Mouse (Mus musculus) liver, embryonic 11.5 days (tissue): Measurements from ENCODE around the gene Ranbp10. TPM values are rescaled to one million over a fixed set of nuclear protein-coding genes. Genes with fewer than 3 reads are reported as not detected.
A peak's percentile ranks its signal among the peaks of the same experiment; 100 is the strongest.

Source experiments
- ATAC-seq: fragments of 200-750 bp; cut with Nextera tagmentation; replicated peaks from 2 replicates; pipeline ENCODE4 v1.8.0; 2017; ENCODE audit warnings: moderate number of reproducible peaks, mild to moderate bottlenecking, moderate TSS enrichment, moderate library complexity; ENCODE audit not compliant: low FRiP score
- DNase-seq: peaks from one replicate; pipeline ENCODE4 v3.0.0-alpha.2; 2017; ENCODE audit warnings: low spot score
- H3K27ac ChIP-seq: fragments of 300-500 bp; sonication (generic); 2 replicates; pipeline ENCODE4 v1.5.1; 2014; ENCODE audit warnings: mild to moderate bottlenecking, low read depth, low read length, control low read depth
- H3K27me3 ChIP-seq: fragments of 300-500 bp; sonication (generic); replicated peaks from 2 replicates; pipeline ENCODE4 v1.6.1; 2014; ENCODE audit warnings: low read length, mixed read lengths; ENCODE audit not compliant: control insufficient read depth, insufficient read depth
- H3K36me3 ChIP-seq: fragments of 300-500 bp; sonication (generic); 2 replicates; pipeline ENCODE4 v1.6.1; 2014; ENCODE audit warnings: mild to moderate bottlenecking, low read length, moderate library complexity, mixed read lengths; ENCODE audit not compliant: control insufficient read depth, insufficient read depth
- H3K4me1 ChIP-seq: fragments of 300-500 bp; sonication (generic); replicated peaks from 2 replicates; pipeline ENCODE4 v1.6.1; 2014; ENCODE audit warnings: low read length, mixed read lengths; ENCODE audit not compliant: control insufficient read depth, insufficient read depth
- H3K4me2 ChIP-seq: fragments of 300-500 bp; sonication (generic); 2 replicates; pipeline ENCODE4 v1.6.1; 2014; ENCODE audit warnings: mild to moderate bottlenecking, control low read depth, moderate library complexity
- H3K4me3 ChIP-seq: fragments of 300-500 bp; sonication (generic); 2 replicates; pipeline ENCODE4 v1.5.1; 2014; ENCODE audit warnings: low read depth, low read length, control low read depth
- H3K9ac ChIP-seq: fragments of 300-500 bp; sonication (generic); 2 replicates; pipeline ENCODE4 v1.6.1; 2014; ENCODE audit warnings: low read depth, low read length, control low read depth
- H3K9me3 ChIP-seq: fragments of 300-500 bp; sonication (generic); 2 replicates; pipeline ENCODE4 v1.6.1; 2016; ENCODE audit warnings: low read length, inconsistent platforms, mixed read lengths; ENCODE audit not compliant: control insufficient read depth
- WGBS: fragments of 180-500 bp; shearing (Covaris S2); extraction: QIAGEN DNeasy Blood & Tissue Kit; methylation state at CpG from one replicate; pipeline ENCODE4 v1.1.7; 2014; 5-methylcytosine and 5-hydroxymethylcytosine counted together
- polyA plus RNA-seq: library from polyadenylated mRNA; unstranded; fragments of >200 nt; fragmentation: Nextera tagmentation; extraction: Ambion mirVana; gene quantifications from 2 replicates; pipeline ENCODE4 v1.2.1, GENCODE M21; 2014

Ranbp10 gene
- 20.2 and 22.0 TPM in 2 replicates for polyA plus RNA-seq

DNA sequence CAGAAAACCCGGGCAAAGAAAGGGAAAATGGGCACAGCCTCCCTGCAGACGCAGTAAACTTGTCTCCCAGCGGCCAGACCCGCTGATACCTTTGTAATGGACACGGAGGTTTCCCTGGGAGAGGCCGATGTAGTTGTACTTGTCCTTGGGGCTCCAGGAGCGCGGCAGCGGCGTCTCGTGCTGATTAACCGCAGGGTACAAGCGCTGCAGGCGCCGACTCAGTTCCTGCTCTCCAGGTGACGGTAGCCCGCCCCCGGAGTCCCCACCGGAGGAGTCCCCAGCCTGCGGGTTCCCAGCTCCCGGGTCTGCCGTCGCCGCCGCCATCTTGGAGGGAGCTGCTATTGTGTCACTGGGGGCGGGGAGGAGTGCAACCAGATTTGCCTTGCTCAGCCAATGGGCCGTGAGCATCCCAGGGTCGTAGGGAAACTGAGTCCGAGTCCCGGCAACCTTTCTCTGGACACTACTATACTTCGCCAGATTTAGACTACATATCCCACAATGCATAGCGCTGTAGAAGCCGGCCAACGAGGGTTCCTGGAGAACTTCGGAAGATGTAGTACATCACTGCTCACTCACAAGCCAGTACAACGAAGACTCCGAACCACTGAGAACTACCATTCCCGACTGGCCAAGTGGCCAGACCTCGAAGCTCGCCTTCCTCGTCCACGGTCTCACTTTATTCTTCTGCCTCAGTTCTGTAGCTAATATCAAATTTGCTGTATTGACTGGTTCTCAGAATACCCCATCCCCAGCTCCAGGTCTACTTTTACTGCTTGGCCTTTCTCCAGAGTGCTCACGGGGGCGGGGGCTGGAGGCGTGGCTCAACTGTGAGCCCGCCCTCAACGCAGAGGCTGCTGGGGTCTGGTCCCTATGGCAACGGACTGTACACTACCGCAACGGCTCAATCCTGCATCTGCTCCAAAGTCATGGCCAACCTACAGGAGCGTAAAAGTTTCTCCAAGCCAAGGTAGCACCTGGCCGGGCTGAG, at the start of gene Ranbp10, which contains the start of gene Tsnaxip1:
Gene Ranbp10, minus strand, starts transcription at position 490 of the 988 bp plus-strand sequence.
Gene Tsnaxip1, plus strand, starts transcription at position 871 of the 988 bp plus-strand sequence.
- Histone ChIP-seq H3K27ac (peak within 1 kb of the TSS; percentile 76), H3K27me3 (no peaks in the 10 kb centered on the region), H3K4me2 (peak within 1 kb of the TSS; percentile 91), H3K4me3 (peak within 1 kb of the TSS; percentile 89), H3K4me1 (peaks cover 21% of the 10 kb centered on the region), H3K9me3 (no peaks in the 10 kb centered on the region), H3K36me3 (peaks cover 17% of the 10 kb centered on the region), H3K9ac (peak within 1 kb of the TSS; percentile 92)
- WGBS = under 1% methylated on average over 52 of the region's 52 CpGs
- DNase-seq (peak; percentile 95), ATAC-seq (peak; percentile 94)

GRCm38 (mm10) chr8:105874301-105874700, 47.2 kb upstream of the Ranbp10 start:
- ATAC-seq (no peak), DNase-seq (no peak)
- Histone ChIP-seq H3K9ac (no peak overlapping the region), H3K27me3 (no peaks in the 10 kb centered on the region), H3K4me3 (no peak overlapping the region), H3K4me1 (no peaks in the 10 kb centered on the region), H3K9me3 (no peaks in the 10 kb centered on the region), H3K27ac (no peak overlapping the region), H3K36me3 (peaks cover 33% of the 10 kb centered on the region; the same call in 1 of the 2 replicates), H3K4me2 (no peak overlapping the region)
- 85% methylated on average over 6 of the region's 6 CpGs for WGBS

GRCm38 (mm10) chr8:105866364-105867029, 39.3 kb upstream of the Ranbp10 start:
- Histone ChIP-seq H3K27ac (0 out of 2 replicates have a peak overlapping the region, but pooled peaks have one; percentile 22), H3K4me2 (no peak overlapping the region), H3K4me1 (peaks cover 26% of the 10 kb centered on the region), H3K36me3 (peaks cover 30% of the 10 kb centered on the region), H3K4me3 (no peak overlapping the region), H3K27me3 (no peaks in the 10 kb centered on the region), H3K9ac (no peak overlapping the region), H3K9me3 (no peaks in the 10 kb centered on the region)
- DNase-seq (no peak), ATAC-seq (peak; percentile 48)
- WGBS = 62% methylated on average over 6 of the region's 6 CpGs

- H3K27ac ChIP-seq = peak overlapping the region; percentile 93; the same call in 1 of the 2 replicates
- H3K9ac ChIP-seq = peak overlapping the region; percentile 97
- ATAC-seq = no peak
- 0% methylated on average over 1 of the region's 1 CpGs for WGBS
- peaks cover 11% of the 10 kb centered on the region for H3K36me3 ChIP-seq
- peaks cover 54% of the 10 kb centered on the region for H3K4me1 ChIP-seq
- H3K4me3 ChIP-seq = peak overlapping the region; percentile 98
- H3K4me2 ChIP-seq = peak overlapping the region; percentile 84
- no peaks in the 10 kb centered on the region for H3K27me3 ChIP-seq
- no peaks in the 10 kb centered on the region for H3K9me3 ChIP-seq
- DNase-seq = no peak
Observed at GRCm38 (mm10) chr8:105861951-105862350, 34.8 kb upstream of the Ranbp10 start.

DNA sequence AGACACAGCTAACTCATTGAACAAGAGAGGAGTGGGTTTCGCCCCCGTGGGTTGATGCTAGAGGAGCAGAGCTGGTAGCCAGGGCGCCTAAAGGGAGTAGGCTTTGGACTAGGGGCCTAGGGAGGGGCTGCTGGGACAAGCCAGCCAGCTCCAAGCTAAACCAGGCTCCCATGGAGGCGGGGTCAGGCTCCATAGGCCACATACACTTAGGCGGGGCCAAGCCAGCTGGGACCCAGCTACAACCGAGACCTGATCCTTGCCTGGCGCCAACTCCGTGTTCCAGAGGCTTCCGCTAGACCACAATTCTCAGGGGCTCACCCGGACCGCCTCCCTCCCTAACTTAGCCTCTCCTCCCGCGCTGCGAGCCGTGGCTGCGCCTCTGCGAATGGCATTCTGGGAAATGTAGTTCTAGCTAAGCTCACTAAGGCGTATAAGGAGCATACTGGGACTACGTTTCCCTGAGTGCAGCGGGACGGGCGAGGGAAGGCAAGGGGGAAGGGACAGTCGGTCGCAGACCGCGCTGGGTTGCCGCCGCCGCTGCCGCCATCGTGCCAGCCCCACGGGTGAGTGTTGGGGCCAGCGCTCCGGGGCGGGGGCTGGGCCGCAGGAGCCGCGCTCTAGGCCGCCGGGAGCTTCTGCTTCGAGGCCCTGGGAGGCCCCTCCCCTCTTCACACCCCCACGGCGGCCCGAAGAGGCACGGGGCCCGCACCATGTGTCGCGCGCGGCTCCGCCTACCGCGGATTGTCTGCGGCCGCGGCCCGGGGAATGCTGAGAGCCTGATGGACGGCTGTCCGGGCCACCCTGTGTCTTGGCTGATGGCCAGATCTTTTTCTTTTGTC, 33.2 kb upstream of the Ranbp10 start, which contains the start of gene Nutf2:
Gene Nutf2, plus strand, starts transcription at position 438 of the 839 bp plus-strand sequence.
- peaks cover 5% of the 10 kb centered on the region; the same call in 1 of the 2 replicates for H3K36me3 ChIP-seq
- peak within 1 kb of the TSS; percentile 93 for H3K27ac ChIP-seq
- peak within 1 kb of the TSS; percentile 84 for H3K4me2 ChIP-seq
- H3K4me3 ChIP-seq = peak within 1 kb of the TSS; percentile 98
- no peaks in the 10 kb centered on the region for H3K27me3 ChIP-seq
- under 1% methylated on average over 57 of the region's 59 CpGs for WGBS
- H3K4me1 ChIP-seq = peaks cover 59% of the 10 kb centered on the region
- peak; percentile 96 for ATAC-seq
- H3K9ac ChIP-seq = peak within 1 kb of the TSS; percentile 97
- peak; percentile 93 for DNase-seq
- no peaks in the 10 kb centered on the region for H3K9me3 ChIP-seq

DNA sequence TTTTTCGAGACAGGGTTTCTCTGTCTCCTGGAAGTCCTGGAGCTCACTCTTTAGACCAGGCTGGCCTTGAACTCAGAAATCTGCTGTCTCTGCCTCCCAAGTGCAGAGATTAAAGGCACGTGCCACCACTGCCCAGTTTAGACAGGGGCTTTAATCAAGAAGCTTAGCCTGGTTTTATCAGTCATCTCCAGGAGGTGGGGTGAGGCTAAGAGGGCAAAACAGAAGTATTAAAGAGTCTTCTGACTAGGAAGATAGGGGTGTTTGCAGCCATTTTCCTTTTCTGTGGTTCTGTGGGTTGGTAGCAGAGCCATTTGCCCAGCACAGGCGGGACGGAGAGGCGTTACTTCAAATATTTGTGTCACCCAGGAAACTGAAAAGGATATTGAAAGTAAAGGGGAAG, 32.2 kb upstream of the Ranbp10 start:
- Histone ChIP-seq H3K9ac (peak overlapping the region; percentile 64), H3K36me3 (peaks cover 3% of the 10 kb centered on the region; the same call in 1 of the 2 replicates), H3K4me1 (peaks cover 54% of the 10 kb centered on the region), H3K27me3 (no peaks in the 10 kb centered on the region), H3K4me3 (peak overlapping the region; percentile 98), H3K27ac (peak overlapping the region; percentile 93), H3K4me2 (peak overlapping the region; percentile 73), H3K9me3 (no peaks in the 10 kb centered on the region)
- peak; percentile 42 for DNase-seq
- peak; percentile 15 for ATAC-seq
- 25% methylated on average over 5 of the region's 5 CpGs for WGBS

DNA sequence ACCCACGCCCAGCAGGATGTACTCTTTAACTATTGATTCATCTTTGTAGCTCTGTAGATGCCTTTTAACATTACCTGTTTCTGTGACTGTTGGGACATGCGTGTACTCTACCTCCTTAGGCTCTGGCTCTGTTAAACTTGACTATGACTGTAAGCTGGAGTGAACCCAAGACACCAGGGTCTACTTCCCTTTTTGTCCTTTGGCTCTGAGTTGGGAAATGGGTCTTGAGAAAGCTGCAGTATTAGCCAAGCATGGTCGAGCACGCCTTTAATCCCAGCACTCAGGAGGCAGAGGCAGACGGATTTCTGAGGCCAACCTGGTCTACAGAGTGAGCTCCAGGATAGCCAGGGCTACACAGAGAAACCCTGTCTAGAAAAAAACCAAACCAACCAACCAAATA, 31.3 kb upstream of the Ranbp10 start:
- Histone ChIP-seq H3K9ac (no peak overlapping the region), H3K36me3 (peaks cover 3% of the 10 kb centered on the region; the same call in 1 of the 2 replicates), H3K27ac (peak overlapping the region; percentile 93), H3K4me3 (no peak overlapping the region), H3K4me1 (peaks cover 52% of the 10 kb centered on the region), H3K9me3 (no peaks in the 10 kb centered on the region), H3K4me2 (peak overlapping the region; percentile 92), H3K27me3 (no peaks in the 10 kb centered on the region)
- no peak for ATAC-seq
- DNase-seq = no peak
- WGBS = 66% methylated on average over 5 of the region's 5 CpGs
